Mouse (Mus musculus) CD4-positive helper T cell, adult 2 months (primary cell): ENCODE measurements at regions not wholly inside any gene's neighbourhood (a gene's known extent, or its start where the extent isn't known, plus 50 kb on each side); places are given as distances from the start of the nearest gene placed in this dataset.
A peak's percentile ranks its signal among the peaks of the same experiment; 100 is the strongest.

Experiments
- DNase-seq: peaks from one replicate; pipeline ENCODE4 v3.0.0-alpha.2; 2012; ENCODE audit warnings: low read depth, missing footprints, low spot score

DNA sequence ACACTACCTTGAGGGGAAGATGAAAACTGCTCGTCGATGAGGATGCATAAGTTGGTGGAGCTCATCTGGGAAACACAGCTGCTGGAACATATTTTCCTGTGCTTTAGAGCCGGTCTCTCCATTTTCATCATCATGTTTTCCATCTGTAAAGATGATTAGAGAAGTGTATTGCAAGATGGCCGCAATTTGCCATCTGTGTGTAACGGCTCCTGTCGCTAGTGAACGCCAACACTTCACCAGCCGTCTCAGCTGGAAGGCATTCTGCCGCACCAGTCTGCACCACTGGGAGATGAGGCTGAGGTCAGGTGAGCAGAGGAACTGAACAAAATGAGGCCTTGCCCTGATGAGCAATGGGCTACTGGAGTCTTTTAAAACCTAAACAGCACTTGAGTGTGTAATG is 57.4 kb downstream of the Gm21962 start:
- no peak for DNase-seq

DNA sequence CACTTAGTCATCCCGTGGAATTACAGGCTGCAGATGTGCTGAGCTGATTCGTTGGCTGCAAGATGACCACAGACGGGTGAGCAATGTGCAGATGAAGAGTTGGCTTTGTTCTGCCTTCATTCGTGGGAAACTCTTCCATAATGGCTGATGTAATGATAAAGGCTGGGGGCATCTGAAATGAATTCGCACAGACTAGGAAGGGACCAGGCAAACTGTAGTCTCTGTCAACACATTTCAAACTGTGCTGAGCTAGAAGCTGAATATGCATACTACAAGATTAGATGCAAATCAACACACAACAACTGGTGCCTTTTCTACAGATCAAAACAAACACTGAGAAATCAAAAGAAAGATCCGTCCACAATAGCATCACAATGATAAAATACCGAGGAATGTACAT is 58.1 kb downstream of the Gm21962 start:
- DNase-seq, result no peak

DNA sequence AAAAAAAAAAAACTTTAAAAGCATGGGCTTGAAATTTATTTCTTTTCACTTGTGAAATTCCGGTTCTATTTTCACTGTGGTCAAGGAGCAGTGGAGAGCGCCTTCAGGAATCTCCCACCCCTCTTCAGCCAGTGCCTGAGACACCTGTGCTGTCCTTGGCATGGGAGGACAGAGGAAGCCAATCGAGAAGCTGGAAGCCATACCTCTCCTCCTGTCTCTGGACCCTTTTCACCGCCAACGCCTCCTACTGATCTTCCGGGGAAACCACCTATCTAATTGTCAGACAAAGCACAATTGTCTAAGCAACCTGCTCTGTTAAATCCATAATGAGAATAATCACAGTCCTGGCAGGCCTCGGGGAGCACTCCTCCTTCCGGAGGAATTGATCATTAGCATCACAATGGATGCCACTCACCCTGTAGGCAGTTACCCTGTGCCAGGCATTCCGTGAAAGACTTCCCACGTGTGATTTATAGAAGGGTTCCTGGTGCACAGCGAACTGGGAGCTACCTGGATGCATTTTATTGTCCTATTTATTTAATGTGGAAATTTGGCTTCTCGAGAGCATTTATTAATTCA is 66.0 kb downstream of the Gm21962 start:
- no peak for DNase-seq

- DNase-seq, result no peak
Observed at GRCm38 (mm10) chr3:137741528-137741927, 70.2 kb downstream of the Gm21962 start.

DNA sequence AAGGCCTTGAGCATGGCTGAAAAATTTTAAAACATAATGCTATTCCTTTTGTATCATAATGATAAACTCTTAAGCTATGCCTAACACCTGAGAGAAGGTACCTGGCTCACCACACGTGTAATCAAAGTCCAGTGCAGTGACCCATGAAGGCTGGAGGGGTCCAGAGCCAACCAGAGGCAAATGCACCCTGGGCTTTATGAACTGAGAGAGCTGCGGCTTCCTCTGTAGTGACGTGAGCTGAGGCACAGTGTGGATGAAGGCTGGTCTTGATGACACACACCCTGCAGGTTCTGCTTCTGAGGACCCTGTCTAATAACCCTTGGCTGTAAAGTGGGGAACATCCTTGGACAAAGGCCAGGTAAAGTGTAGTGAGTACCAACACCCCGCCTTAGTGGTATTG is 70.8 kb downstream of the Gm21962 start:
- no peak for DNase-seq

- DNase-seq, result no peak
Observed at GRCm38 (mm10) chr3:137751732-137752260, 80.5 kb downstream of the Gm21962 start.

DNA sequence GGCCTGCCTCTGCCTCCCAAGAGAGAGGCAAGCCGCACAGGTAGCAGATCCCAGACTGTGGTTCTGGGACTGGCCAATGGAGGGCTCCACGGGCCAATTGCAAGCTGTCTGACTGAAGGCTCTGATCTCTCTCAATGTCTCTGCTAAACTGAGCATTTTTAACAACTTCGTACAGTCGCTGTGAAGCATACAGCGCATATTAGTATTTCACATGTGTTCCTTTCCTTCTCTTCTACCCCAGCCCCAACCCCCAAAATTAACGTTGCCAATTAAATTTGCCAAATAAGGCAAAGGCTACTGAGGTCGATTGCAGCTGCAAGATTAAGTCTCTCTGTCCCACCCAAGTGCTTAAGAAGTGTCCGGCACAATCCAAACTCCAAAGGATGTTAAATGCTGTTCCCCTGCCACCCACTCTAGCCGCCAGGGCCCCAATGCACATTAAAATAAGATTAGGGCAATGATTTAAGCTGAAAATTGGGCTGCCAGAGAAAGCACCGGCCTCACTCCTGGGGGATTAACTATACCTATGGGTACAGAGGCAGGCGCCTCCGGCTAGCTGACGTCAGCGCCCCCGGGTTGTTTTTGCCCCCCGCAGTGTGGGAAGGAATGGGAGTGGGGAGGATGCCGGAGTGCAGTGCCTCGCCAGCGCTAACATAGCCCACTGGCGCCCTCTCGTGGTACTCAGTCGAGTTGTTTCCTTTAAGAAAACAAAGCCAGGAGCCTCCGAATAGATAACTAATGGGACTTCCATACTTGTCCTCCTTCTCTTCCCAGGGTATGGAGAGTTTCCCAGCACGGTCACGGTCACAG is 81.3 kb downstream of the Gm21962 start:
- DNase-seq, result peak; percentile 58

- no peak for DNase-seq
Observed at GRCm38 (mm10) chr3:137753257-137753654, 81.9 kb downstream of the Gm21962 start.

GRCm38 (mm10) chr3:137755391-137755790 is 84.1 kb downstream of the Gm21962 start:
- DNase-seq, result no peak

DNA sequence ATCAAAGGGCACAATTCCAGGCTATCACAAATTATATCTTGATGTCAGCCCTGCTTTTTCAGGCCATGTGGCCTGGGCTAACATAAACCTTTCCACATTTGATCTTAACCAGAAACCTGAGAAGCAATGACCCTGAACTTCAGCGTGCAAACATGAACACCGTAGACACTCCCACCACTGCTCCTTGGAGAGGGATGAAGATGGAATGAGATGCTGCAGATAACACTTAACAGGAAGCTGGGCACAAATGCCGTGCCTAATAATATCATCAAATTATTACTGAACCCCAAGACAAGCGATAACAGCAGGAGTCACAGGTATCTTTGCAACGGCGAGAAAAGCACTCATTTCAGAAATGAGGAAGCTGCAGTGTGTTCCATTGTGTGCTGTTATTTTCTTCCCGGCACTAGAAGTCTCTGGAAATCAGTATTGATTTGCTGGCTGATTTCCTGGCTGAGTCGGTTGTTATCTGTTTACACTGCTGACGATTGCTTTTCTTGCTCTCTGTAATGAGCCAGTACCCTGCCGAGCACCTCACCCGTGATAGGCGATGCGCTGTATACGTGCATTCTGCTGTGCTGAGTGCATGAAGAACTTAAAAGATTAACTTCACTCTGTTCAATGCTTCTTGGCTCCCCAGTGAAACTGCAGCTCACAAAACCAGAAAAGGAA is 91.0 kb downstream of the Gm21962 start:
- DNase-seq, result no peak

DNA sequence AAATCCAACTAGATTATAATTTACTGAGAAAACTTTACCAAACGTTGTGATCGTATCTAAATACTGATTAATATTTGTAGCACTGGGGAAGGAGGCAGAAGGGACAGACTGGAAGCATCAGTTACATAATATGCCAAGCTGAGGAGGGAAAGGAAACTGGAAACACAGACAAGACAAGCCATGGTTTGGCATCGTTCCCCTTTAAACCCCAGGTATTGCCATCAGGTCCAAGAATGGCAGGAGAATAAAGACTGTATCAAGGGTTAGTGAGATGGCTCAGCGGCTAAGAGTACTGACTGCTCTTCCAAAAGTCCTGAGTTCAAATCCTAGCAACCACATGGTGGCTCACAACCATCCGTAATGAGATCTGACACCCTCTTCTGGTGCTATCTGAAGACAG is 92.1 kb downstream of the Gm21962 start:
- no peak for DNase-seq

DNA sequence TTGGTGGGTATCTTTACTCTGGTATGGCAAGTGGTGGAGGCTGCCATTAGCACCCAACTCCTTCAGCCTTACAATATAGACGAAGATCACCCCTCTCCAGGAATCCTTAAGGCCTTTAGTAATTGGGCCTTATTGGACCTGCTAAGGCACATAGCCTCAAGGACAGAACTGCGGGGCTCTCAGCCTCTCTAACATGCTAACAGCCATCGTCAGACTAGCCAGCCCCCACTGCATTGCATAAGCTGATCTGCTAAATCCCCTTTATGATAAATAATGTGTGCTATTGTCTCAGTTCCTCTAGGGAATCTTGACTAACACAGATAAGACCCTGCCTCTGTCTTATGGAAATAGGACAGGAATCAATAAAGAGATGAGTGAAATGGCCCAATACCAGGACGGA is 95.7 kb upstream of the H2afz start:
- DNase-seq, result no peak

GRCm38 (mm10) chr3:137775076-137775849 is 89.0 kb upstream of the H2afz start:
- no peak for DNase-seq

GRCm38 (mm10) chr3:137778113-137778512 is 86.2 kb upstream of the H2afz start:
- DNase-seq, result peak; percentile 69

DNA sequence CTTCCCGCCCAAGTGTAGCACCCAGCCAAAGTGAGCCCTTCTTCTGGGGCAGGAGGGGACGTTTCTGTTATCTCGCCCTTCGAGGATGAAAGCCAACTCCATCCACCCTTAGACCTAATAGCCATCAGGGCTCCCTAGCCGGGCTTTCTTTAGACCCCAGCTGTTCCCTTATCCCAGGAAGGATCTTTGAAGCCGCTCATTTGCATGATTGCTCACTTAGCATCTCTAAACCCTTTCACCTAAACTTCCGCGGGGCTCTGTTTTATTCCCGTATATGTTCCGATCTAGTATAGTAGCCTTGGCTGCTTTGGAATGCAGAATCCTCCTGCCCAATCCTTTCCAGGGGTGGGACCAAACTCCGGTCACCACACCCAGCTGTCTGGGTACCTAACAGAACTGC is 84.3 kb upstream of the H2afz start:
- no peak for DNase-seq

DNA sequence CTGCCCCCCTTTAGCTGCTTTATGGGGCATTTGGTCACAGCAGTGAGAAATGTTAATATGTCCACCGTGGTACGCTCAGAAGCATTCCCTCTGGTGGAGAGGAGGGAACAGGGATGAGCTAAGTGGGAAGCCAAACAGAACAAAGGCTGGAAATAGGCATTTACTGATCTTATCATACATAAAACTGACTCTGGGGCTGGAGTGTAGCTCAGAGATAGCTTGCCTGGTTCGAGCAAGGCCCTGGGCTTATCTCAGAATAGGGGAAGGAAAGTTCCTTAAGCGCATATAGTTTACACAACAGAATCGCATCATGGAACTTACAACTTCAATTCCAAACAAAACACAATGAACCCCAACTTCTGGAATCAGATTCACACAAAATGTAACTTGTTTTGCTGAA is 81.5 kb upstream of the H2afz start:
- DNase-seq, result no peak

DNA sequence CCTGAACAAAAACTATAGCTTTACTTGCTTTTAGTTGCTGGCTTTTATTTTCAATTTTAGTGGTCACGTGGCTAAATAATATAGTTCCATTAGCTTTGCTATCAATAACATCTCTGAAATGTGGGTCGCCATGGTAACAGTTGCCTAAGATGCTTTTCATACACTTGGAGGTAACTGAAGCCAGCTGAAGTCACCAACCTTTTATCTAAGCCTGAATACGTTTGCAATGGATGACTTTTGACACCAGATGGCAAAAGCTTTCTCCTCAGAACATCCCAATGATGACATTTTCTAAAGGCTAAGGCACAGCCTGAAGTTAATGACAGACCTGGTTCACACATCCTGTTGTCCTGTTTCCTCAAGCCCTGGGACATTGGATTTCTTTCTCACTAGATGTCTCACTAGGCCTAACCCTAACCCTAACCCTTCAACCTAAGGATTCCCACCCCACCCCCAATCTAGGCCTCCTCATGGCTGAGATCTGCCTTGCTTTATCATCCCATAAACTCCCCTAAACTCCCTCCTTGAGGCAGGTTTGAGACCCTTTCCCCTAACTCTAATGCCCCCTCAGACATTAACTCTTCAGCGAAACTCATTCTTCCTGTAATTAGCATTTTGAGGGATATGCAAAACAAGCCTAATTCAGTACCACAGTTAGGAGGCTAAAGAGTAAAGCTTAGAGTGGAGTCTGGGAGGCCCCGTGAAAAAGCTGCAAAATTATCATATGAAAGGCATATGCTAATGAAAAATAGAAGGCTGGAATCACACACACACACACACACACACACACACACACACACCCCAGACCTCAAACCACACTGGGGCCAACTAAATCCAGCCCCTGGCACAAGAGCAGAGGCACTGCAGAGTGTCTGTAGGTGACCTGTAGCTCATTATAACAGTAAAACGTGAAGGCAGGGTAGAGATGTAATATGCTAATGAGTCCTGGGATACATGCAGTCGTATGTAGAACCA is 80.1 kb upstream of the H2afz start:
- DNase-seq, result peak; percentile 42

- no peak for DNase-seq
Observed at GRCm38 (mm10) chr3:137785224-137785623, 79.1 kb upstream of the H2afz start.

DNA sequence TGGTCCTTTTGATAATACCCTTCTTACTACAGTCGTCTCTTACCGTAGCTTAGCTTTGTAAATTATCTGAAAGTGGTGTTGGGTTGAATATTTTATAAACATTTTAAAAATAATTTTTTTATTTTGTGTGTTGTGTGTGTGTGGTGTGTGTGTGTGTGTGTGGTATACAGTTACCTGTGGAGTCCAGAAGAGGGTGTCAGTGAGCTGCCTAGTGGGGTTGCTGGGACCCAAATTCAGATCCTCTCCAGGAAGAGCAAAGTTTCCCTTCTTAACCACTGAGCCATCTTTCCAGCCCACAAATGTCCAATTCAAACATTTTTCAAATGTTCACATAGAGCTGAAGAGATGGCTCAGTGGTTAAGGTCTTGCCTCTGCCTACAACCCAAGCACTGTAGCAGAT is 78.4 kb upstream of the H2afz start:
- no peak for DNase-seq

DNA sequence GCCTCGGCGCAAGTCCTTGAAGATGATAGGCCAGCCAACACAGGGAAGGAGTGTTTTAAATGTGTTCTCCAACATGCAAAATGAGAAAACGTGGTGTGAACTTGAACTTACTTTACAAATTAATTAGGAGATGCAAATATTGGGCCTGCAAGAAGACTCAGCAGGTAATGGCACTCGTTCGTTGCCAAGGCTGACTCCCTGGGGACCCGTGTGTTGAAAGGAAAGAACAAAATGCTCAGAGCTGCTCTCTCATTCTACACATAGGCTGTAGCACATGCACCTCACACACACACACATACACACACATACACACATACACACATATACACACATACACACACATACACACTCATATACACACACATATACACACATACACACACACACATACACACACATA is 74.6 kb upstream of the H2afz start:
- DNase-seq, result no peak

DNA sequence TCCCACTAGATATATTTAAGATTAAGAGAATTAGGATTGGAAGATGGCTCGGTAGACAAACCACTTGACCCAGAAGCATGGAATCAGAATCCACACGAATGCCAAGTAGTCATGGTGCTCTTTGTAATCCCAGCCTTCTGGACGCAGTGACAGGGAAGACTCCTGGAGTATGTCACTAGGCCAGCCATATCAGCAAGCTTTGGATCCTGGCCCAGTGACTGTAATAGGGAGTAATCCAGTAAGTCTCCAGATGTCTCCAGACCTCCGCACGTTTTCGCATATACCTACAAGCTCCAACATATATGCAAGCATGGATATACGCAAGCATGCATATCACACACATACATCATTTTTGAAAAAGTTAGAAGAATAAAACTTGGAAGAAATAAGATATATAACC is 73.9 kb upstream of the H2afz start:
- no peak for DNase-seq
